Mouse (Mus musculus): ENCODE measurements around the gene Nmnat2.

Nmnat2 gene

GRCm38 (mm10) chr1:153019623-153020022, 64.8 kb downstream of the Nmnat2 start:
- DNase-seq (ENCODE audit: low spot score) = no peak

- DNase-seq (ENCODE audit: low spot score) = no peak
Measured at GRCm38 (mm10) chr1:153021034-153021638, 66.3 kb downstream of the Nmnat2 start.

GRCm38 (mm10) chr1:153023018-153023417, 68.2 kb downstream of the Nmnat2 start:
- no peak for DNase-seq (ENCODE audit: low spot score)

GRCm38 (mm10) chr1:153023875-153024274, 69.1 kb downstream of the Nmnat2 start:
- DNase-seq (ENCODE audit: low spot score) = no peak

- DNase-seq (ENCODE audit: low spot score) = no peak
Measured at GRCm38 (mm10) chr1:153024453-153024852, 69.7 kb downstream of the Nmnat2 start.

- no peak for DNase-seq (ENCODE audit: low spot score)
Measured at GRCm38 (mm10) chr1:153031345-153031744, 76.6 kb downstream of the Nmnat2 start.

- DNase-seq (ENCODE audit: low spot score) = no peak
Measured at GRCm38 (mm10) chr1:153031954-153032353, 77.2 kb downstream of the Nmnat2 start.

GRCm38 (mm10) chr1:153033145-153033908, 78.5 kb downstream of the Nmnat2 start:
- no peak for DNase-seq (ENCODE audit: low spot score)

- DNase-seq (ENCODE audit: low spot score) = no peak
Measured at GRCm38 (mm10) chr1:153034064-153034463, 79.3 kb downstream of the Nmnat2 start.

GRCm38 (mm10) chr1:153035328-153035944, 80.6 kb downstream of the Nmnat2 start:
- DNase-seq (ENCODE audit: low spot score) = no peak

- DNase-seq (ENCODE audit: low spot score) = no peak
Measured at GRCm38 (mm10) chr1:153037353-153038345, 82.9 kb downstream of the Nmnat2 start.

GRCm38 (mm10) chr1:153040091-153040490, 85.3 kb downstream of the Nmnat2 start:
- peak; percentile 21 for DNase-seq (ENCODE audit: low spot score)

- no peak for DNase-seq (ENCODE audit: low spot score)
Measured at GRCm38 (mm10) chr1:153041046-153041445, 86.3 kb downstream of the Nmnat2 start.

GRCm38 (mm10) chr1:153042318-153042717, 87.5 kb downstream of the Nmnat2 start:
- no peak for DNase-seq (ENCODE audit: low spot score)

GRCm38 (mm10) chr1:153043332-153043731, 88.5 kb downstream of the Nmnat2 start:
- no peak for DNase-seq (ENCODE audit: low spot score)

GRCm38 (mm10) chr1:153045368-153045767, 90.6 kb downstream of the Nmnat2 start:
- no peak for DNase-seq (ENCODE audit: low spot score)

GRCm38 (mm10) chr1:153048147-153048878, 93.5 kb downstream of the Nmnat2 start:
- DNase-seq (ENCODE audit: low spot score) = peak; percentile 49

- DNase-seq (ENCODE audit: low spot score) = no peak
Measured at GRCm38 (mm10) chr1:153049451-153049850, 94.7 kb downstream of the Nmnat2 start.

- DNase-seq (ENCODE audit: low spot score) = no peak
Measured at GRCm38 (mm10) chr1:153051474-153051873, 96.7 kb downstream of the Nmnat2 start.

- no peak for DNase-seq (ENCODE audit: low spot score)
Measured at GRCm38 (mm10) chr1:153053619-153054018, 98.8 kb downstream of the Nmnat2 start.

- DNase-seq (ENCODE audit: low spot score) = no peak
Measured at GRCm38 (mm10) chr1:153054112-153054821, 99.5 kb downstream of the Nmnat2 start.
